Mouse (Mus musculus) adrenal gland, postnatal 4 days (tissue): ENCODE results near the gene Tmem131l. TPM values are rescaled to one million over a fixed set of nuclear protein-coding genes. Genes with fewer than 3 reads are reported as not detected.

Experiments
- DNase-seq, 2 experiments: peaks; one replicate each; pipeline ENCODE4 v3.0.0; 2021 to 2022; ENCODE audit warnings: low spot score in 2 of 2, mixed read lengths in 2 of 2
- total RNA-seq, 2 experiments: library from RNA; stranded (reverse); gene quantifications; 2 replicates each; pipeline ENCODE4 v1.2.3; 2021

Gene Tmem131l
- total RNA-seq, 2 experiments from 2014 or later, result 77.1 to 81.0 TPM

GRCm38 (mm10) chr3:84020528-84020927 lies 19.4 kb downstream of the Tmem131l start:
- no peak for DNase-seq

- DNase-seq, result no peak
These were observed 24.4 kb downstream of the Tmem131l start for GRCm38 (mm10) chr3:84015484-84016016.

DNA sequence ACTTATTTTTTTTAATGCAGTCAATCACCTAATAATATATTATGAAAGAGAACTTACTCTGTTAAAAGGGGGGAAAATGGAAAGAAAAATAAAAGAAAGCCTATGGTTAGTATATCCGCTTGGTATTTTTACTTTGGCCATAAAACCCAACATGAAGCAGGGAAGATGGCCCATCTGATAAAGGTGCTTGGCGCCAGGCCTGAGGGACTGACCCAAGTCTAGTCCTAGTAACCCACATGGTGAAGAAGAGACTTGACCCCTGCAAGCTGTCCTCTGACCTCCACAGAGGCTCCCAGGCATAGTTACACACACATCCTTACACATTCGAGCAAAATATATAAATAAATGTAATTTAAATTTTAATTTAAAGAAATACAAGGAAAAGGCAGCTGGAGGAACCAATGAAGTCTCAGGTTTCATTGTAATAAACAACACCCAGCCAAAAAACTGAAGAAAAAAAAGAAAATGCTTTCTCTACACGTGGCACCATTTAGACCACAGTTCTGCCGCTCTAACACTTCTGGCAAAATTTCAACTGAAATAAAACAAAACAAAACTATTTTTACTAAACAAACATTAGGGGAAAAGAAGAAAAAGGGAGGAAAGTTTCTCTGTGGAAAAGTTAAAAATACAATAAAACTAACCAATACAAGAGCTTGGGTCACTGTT lies 28.8 kb downstream of the Tmem131l start:
- no peak for DNase-seq

- no peak for DNase-seq
These were observed 34.0 kb downstream of the Tmem131l start for GRCm38 (mm10) chr3:84005989-84006388.

- no peak for DNase-seq
These were observed 35.5 kb downstream of the Tmem131l start for GRCm38 (mm10) chr3:84004330-84005090.

GRCm38 (mm10) chr3:84002433-84003090 lies 37.4 kb downstream of the Tmem131l start:
- no peak for DNase-seq

DNA sequence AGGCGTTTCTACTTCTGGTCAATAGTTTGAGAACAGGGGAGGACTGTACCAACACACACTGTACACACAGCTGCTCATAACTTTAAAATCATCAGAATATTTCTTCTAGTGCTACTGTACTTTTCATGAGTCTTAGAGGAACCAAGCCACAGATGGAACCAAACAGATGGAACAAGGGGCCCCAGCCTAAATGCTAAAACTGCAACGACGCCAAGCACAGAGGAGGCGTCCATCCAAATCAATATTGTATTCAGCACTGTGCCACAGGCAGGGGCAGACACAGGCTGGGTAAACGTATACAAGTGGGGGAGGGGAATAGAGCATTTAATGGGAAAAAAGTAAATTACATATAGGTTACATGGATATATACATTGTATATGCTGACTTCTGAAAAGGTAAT lies 42.4 kb downstream of the Tmem131l start:
- no peak for DNase-seq

DNA sequence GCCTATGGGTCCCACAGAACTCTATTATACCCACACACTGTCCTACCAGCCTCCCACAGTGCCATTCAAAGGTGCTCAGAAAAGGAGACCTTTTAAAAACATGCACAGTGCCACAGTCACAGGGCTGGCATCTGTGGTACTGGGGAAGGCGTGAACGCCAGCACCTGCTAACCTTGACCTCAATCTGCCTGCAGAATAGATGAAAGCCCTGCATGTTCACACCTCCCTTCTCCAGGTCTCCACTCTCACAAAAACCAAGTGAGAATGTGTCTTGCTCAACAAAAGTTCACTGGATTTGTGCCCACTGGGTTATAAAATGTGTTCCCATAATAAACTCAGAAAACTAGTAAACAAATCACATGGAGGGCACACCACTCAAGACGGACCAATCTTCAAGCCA lies 42.9 kb downstream of the Tmem131l start:
- no peak for DNase-seq

DNA sequence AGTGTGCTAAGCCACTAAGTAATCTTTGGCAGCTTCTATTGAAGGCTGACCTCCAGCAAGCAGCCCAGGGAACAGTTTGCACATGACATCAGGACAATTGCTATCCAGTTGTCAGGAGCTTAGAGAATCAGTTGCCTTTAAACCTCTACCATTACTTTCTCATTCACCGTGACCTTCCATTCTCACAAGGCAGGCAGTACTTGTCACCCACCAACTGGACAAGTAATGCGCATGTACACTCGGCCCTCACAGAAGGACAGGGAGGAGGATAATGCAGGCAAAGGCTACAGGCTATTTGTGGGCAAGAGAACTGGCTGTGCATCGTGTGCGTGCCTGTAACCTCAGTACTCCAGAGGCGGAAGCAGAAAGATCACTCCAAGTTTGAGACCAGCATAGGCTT lies 43.9 kb downstream of the Tmem131l start:
- no peak for DNase-seq

DNA sequence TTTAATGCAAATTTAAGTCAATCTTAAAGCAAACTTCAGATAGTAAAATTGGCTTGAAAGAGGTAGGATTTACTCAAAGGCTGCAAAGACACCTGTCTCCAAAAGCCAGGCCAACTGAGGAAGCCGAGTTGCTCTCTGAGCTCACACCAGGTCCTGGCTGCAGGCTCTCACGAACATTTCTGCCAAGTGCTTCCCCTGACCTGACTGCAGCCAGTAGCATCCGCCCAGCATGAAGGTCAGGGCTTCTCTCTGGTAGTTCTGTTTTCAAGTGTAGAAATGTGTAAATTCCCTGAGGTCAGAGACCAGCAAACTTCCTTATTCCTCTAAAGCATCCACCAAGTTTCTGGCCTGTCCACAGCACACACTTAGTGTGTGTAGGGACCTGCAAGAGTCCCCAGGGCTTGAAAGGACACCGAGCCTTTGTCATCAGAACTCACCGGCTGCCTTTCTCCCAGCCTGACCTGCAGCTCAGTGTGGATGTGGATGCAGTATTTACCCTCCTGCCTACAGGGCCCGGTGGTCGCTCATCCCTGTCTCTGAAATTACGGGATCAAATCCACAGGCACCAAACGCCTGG lies 44.6 kb downstream of the Tmem131l start:
- DNase-seq, result no peak

- no peak for DNase-seq
These were observed 45.6 kb downstream of the Tmem131l start for GRCm38 (mm10) chr3:83994217-83994839.

- DNase-seq, result peak; percentile 33 to 64
These were observed 46.9 kb downstream of the Tmem131l start for GRCm38 (mm10) chr3:83993089-83993516.

DNA sequence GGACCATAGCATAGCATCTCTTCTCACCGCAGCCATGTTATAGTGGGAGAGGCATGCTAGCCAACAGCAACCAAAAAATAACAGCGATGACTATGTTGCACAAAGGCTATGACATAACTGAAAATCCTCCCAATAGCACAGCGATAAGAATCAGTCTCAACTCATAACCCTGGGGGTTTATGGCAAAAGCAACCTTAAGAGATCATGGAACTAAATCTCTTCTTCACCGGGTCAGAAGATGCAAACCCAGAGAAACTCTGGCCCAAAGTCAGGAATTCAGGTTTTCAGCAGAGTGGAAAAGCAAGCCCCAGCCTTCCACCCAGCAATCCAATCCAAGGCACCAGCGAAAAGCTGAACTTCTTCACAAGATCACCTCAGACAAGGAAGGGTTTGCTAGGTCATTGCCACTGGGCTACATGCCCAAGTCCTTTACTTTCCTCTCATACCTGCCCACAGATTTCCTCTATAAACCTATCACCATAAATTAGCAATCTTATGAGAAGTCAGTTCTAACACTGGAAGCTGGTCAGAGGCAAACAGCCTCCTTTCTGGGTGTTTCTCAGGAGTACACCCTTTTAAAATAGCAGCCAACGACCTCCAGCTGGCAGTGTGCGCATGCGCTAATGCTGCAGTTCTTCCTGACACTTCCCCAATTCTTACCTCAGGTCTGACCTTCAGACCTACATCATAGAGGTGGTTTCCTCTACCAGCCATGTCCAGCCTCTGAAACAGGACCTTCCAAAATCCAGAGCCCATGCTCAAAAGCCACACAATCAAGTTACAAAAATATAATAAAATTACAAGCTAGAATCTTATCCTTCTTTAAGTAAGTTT lies 48.1 kb downstream of the Tmem131l start:
- DNase-seq, result no peak

DNA sequence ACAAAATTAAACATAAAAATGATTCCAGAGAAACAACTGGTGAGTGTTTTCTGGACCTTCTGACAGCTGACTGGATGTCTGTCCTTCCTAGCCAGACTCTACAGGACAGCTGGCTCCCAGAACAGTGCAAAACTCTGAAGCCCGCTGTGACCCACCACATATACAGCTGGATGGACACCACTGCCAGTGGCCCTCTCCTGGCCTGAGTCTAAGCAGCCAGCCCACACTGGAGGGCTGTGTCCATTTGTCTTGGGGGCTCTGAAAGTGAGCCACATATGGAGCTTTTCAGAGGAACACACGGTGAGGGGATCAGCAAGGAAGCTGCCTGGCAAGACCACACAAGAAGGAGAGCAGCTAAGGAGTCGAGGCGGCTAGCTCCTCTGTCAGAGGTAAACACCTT lies 51.8 kb downstream of the Tmem131l start:
- DNase-seq, result no peak

- no peak for DNase-seq
These were observed 52.4 kb downstream of the Tmem131l start for GRCm38 (mm10) chr3:83987533-83988112.

- DNase-seq, result no peak
These were observed 53.2 kb downstream of the Tmem131l start for GRCm38 (mm10) chr3:83986740-83987139.

DNA sequence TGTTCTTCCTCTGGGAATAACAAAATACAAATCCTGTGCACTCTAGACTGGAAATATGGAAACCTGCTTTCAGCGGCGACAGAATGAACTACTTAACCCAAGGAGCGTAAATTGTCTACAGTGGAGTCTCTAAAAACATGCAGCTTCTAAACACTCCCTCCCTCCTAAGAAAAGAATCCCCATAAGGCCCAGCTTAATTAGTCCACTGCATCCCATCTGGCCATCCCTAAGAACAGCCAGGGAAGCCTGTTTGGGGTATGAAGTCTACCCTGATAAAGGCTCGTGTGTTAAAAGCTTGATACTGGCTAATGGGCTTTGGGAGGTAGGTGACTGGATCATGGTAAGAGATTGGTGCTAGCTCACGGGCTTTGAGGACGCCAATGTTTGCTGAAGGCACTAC lies 54.5 kb downstream of the Tmem131l start:
- no peak for DNase-seq

DNA sequence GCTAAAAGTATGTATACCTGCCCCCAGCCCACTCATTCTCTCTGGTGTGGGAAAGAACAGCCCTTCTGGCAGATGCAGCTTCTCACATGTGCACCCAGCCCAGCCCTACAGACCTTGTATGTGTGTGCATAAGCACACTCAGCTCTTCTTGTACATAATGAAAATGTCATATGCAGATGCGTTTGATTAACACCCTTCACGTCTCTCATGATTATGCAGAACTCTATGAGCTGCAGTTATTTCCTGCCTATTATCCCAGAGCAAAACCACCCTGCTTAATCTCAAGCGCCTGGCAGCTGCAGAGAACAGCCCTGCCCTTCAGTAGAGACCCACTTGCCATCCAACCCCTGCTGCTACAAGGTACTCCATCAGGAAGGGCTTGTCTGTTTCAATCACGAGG lies 55.6 kb downstream of the Tmem131l start:
- DNase-seq, result no peak

GRCm38 (mm10) chr3:83982821-83983220 lies 57.2 kb downstream of the Tmem131l start:
- no peak for DNase-seq
